Mouse (Mus musculus): ENCODE data around the gene Rad23b.

GRCm38 (mm10) chr4:55339388-55339787, 10.5 kb upstream of the Rad23b start:
- TF ChIP-seq POLR2A (IDR thresholded peaks at IDR 0.05; ENCODE audit: extremely low read depth, insufficient read depth, low read length): no peak
- TF ChIP-seq CTCF (IDR thresholded peaks at IDR 0.05; ENCODE audit: low read depth, low read length): no peak

All from liver, adult 2 months (tissue).